Mouse (Mus musculus): ENCODE data around the gene Glyat. TPM values are rescaled to one million over a fixed set of nuclear protein-coding genes. Genes with fewer than 3 reads are reported as not detected.
"Not testable (repeated sequence)": the region's sequence is repeated elsewhere in the genome, so short reads cannot be mapped to it uniquely, and the experiment has no call there.

Gene Glyat
- polyA plus RNA-seq (2012; rRNA removed), result not detected in 2 replicates

GRCm38 (mm10) chr19:12633176-12633575, at the start of gene Glyat:
TSS of gene Glyat (plus strand) at chr19:12633308.
- DNase-seq (ENCODE audit: low read depth, low spot score), result no peak
- 29% methylated on average over 4 of the region's 4 CpGs for WGBS

DNA sequence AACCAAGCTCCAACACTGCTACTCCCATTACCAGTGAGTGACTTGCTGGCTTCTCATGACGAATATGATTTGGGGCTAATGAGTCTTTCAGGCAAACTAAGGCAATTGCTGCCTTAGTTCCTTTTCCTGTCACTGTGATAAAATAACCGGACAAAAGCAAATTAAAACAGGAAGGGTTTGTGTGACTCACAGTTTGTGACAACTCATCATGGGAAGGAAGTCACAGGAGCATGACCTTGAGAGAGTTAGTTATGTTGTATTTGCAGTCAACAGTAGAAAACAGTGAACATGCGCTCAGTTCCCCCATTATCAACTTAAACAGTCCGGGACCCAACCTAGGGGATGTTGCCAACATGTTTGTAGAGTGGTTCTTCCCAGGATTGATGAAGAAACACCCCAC, 47.8 kb upstream of the Glyat start:
- 50% methylated on average over 4 of the region's 4 CpGs for WGBS
- no peak for DNase-seq (ENCODE audit: low read depth, low spot score)

DNA sequence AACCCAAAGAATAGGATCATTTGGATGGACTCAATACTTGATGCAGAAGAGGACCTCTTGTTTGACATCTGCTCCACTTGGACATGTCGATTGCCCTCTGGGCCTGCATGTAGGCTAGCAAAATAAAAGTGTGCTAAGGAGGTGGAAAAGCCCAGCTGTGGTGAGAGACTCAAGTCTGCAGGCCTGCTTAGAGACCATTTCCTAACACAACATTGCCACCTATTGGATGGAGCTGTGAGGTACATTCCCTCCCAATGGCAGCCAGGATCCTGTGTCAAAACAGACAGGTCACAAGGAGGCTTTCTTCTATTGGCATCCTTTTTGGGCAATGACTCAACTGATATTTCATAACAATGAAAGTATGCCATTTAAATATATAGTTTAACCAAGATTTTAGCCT, 41.2 kb upstream of the Glyat start:
- WGBS, result 0% methylated on average over 1 of the region's 1 CpGs
- no peak for DNase-seq (ENCODE audit: low read depth, low spot score)

DNA sequence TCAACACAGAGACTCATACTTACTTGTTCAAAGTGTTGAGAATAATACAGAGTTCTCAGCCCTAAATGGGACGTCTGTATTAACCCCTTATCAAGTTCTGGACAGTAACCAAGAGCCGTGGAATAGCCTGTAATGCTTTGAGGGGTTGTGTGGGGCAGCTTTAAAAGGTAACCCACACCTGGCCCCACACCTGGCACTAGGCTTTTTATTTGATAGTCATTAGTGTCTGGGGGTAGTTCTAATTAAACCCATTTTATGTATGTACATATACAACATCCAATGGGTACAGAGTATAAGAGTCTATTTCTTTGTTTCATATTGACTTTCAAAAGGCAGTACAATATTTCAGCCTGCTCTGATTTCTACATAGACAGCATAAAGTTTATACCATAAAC, 38.0 kb upstream of the Glyat start:
- 28% methylated on average over 2 of the region's 2 CpGs for WGBS
- DNase-seq (ENCODE audit: low read depth, low spot score), result no peak

- DNase-seq (ENCODE audit: low read depth, low spot score), result peak; percentile 58
- WGBS, result under 1% methylated on average over 49 of the region's 49 CpGs
Measured at GRCm38 (mm10) chr19:12595530-12596289, 37.4 kb upstream of the Glyat start.

- DNase-seq (ENCODE audit: low read depth, low spot score), result no peak
- WGBS, result 9% methylated on average over 23 of the region's 23 CpGs
Measured at GRCm38 (mm10) chr19:12596290-12597072, 36.6 kb upstream of the Glyat start.

GRCm38 (mm10) chr19:12597073-12597405, 36.1 kb upstream of the Glyat start:
- DNase-seq (ENCODE audit: low read depth, low spot score), result no peak
- 20% methylated on average over 3 of the region's 3 CpGs for WGBS

DNA sequence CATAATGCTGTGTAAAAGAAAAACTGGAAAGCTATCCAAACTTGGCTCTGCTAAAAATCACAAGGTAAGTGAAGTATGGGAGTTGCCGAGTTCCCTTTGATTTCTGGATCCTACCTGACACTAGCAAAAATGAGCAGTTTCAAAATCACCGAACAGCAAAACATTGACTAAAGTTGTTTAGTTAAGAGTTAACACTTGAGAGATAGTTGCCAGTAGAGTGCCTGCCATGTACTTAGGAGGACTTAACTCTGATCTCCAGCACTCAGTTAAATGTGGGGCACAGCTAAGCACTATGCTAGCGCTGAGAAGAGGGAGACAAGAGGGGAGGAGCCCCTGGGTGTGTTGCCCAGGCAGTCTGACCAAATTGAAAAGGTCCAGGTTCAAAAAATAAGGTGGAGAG, 34.4 kb upstream of the Glyat start:
- DNase-seq (ENCODE audit: low read depth, low spot score), result no peak
- 65% methylated on average over 3 of the region's 3 CpGs for WGBS

DNA sequence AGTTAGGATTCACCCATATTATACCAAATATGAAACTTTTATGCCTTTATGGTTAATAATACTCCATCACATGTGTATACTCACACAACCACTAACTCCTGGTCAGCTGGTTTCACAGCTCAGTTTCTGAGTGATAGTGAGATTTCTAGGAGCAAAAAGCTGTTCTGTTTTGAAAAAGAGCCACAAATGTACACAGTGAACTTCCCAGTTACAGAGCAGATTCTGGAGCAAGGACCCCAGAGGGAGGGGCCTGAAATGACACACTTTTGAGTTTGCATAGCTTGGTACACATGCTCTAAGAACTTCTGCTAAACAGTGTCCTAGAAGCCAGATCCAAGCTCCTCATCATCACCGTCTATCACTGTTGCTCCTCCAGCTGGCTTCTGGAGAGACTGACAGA, 33.4 kb upstream of the Glyat start, which contains the start of gene Gm4952:
Gm4952 (plus strand) TSS at position 301 of the 400 bp plus-strand sequence.
- no peak for DNase-seq (ENCODE audit: low read depth, low spot score)
- WGBS, result 45% methylated on average over 1 of the region's 1 CpGs

DNA sequence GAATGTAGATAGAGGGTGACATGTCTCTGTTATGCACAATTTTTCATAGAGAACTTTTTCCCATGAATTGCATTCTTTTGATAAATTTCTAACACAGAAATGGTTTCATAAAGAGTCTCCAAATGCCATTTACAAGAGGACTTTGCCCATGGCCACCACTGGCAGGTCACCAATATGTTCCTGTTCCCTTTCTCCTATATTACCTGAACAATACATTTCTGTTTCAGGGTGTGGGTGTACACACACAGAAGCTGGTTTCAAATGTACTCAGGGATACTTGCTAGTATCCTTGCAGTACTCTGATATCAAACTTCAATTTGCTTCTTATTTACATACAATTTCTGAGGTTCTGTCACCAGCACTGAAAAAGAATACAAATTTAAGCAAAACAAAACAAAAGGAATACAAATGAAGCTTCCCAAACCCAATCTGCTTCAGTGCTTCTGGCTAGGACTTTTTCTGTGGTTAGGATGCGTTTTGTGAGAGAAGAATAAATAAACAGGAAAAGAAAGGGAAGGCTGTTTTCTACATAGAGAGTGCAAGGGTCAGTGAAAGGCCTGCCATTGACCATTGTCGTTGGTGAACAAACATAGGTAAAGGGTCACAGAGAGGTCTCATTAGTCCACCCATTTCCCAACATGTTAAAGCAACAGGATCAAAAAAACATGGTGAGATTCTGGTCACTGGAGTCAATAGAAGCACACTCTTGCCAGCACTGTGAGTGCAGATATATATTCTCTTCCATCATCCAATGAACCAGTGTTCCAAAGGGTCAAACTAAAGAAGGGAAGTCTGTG, 32.2 kb upstream of the Glyat start:
- WGBS, result 12% methylated on average over 2 of the region's 2 CpGs
- DNase-seq (ENCODE audit: low read depth, low spot score), result no peak

- no peak for DNase-seq (ENCODE audit: low read depth, low spot score)
Measured at GRCm38 (mm10) chr19:12608336-12608735, 24.8 kb upstream of the Glyat start.

DNA sequence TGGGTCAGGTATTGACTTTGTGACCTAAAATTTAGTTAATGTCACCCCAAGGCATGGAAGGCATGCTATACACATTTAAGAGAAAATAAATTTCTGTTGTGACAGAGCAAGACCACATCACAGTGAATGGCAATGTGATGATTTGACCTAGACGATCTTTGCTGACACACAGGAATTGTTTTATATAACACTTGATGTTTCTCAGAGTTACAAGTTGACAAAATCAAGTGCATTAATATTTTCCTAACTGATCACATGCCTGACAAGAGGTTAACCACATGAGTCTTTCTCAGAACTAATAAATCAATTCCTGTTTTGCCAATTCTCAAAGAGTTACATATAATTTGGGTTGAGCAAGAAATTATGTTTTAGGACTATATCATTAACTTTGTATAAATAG, 19.5 kb upstream of the Glyat start:
- WGBS, result 54% methylated on average over 1 of the region's 1 CpGs
- no peak for DNase-seq (ENCODE audit: low read depth, low spot score)

DNA sequence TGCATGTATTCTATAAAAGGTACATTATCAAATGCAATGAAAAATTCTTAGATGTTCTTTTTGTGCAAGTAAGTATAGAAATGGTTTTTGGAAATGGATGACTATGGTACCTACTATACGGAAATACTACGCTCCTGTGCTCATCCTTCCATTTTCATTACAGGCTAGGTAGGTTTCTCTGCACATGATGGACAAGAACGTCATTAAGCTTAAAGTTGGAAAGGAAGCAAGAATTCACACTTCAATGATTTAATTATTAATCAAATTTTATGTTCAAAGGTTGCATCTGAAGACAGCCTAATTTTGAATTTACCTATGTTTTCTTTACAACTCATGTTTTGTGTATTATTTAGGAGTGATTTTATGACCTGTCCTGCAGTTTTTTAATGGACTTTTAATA, 1.2 kb downstream of the Glyat start:
- DNase-seq (ENCODE audit: low read depth, low spot score), result no peak
- 80% methylated on average over 3 of the region's 3 CpGs for WGBS

GRCm38 (mm10) chr19:12634963-12635362, 1.9 kb downstream of the Glyat start:
- DNase-seq (ENCODE audit: low read depth, low spot score), result no peak
- WGBS, result 87% methylated on average over 4 of the region's 4 CpGs

- 77% methylated on average over 3 of the region's 3 CpGs for WGBS
- no peak for DNase-seq (ENCODE audit: low read depth, low spot score)
Measured at GRCm38 (mm10) chr19:12636863-12637262, 3.8 kb downstream of the Glyat start.

DNA sequence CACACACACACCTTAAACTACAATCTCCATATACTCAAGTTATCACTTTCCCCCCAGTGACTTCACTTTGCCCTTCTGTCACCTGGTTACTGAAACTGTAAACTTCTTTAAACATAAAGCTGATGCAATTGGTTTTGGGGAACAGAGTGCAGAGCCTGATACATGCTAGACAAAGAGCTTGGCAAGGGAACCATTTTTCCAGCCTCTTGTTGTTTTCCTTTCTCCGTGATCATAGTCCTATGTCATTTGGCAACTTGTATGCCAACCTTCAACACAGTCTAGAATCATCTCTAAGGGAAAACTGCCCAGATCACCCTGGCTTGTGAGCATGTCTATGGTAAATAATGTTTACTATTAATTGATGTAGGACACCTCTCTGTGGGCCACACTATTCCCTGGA, 4.9 kb downstream of the Glyat start:
- whole genome bisulfite sequencing, result 40% methylated on average over 1 of the region's 1 CpGs
- DNase-seq (ENCODE audit: low read depth, low spot score), result no peak

DNA sequence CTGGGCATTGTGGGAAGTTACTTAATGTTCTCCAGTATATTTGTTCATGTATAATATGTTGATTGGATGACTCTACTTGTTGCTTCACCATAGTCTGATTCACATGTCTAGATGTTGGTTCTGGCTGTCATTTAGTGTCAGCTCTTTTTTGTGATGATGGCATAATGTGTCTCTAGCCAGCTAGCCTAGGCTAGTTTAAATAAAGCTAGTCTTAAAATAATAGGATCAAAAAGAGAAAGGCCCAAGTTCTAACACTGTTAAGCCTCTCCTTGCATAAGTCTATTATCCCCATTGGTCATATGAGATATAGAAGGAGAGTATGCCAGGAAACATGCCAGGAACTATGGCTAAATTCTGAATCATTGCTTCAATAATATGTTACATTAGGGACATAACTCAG, 16.4 kb downstream of the Glyat start:
- DNase-seq (ENCODE audit: low read depth, low spot score), result no peak

DNA sequence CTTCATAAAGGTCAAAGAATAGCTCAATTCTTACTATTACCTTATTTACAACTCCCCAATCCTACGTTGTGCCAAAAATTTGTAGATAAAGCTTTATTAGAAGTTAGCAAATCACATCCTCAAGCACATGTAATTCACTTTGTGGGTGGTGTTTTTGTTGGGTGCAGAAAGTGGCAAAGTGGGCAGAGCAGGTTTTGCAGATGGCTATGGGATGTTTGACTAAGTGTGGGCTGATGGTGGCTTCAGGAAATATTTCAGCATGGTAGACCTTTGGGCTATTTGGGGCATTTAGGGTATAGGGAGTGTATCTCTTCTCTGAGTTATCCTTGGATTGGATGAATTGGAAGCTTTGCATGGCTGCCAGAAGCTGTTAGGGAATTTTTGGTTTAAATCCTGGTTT, 33.0 kb downstream of the Glyat start:
- 24% methylated on average over 1 of the region's 1 CpGs for WGBS
- no peak for DNase-seq (ENCODE audit: low read depth, low spot score)

GRCm38 (mm10) chr19:12668601-12669000, 35.5 kb downstream of the Glyat start:
- WGBS, result 79% methylated on average over 3 of the region's 3 CpGs
- not testable (repeated sequence) for DNase-seq (ENCODE audit: low read depth, low spot score)

- no peak for DNase-seq (ENCODE audit: low read depth, low spot score)
Measured at GRCm38 (mm10) chr19:12670139-12670538, 37.0 kb downstream of the Glyat start, which contains the start of gene Olfr1442. TSS of gene Olfr1442 (plus strand) at chr19:12670439.
